Mouse (Mus musculus) embryonic facial prominence, embryonic 15.5 days (tissue): ENCODE data around the gene AC124108.1. TPM values are rescaled to one million over a fixed set of nuclear protein-coding genes. Genes with fewer than 3 reads are reported as not detected.

Experiments
- ATAC-seq: fragments of 200-750 bp; cut with Nextera tagmentation; 2 replicates; pipeline ENCODE4 v1.8.0; 2017; ENCODE audit warnings: low read depth, moderate TSS enrichment; ENCODE audit not compliant: insufficient number of reproducible peaks, low FRiP score, low TSS enrichment
- H3K27ac ChIP-seq: fragments of 300-500 bp; sonication (generic); replicated peaks from 2 replicates; pipeline ENCODE4 v1.5.1; 2015; ENCODE audit warnings: mild to moderate bottlenecking, inconsistent platforms
- H3K27me3 ChIP-seq: fragments of 300-500 bp; sonication (generic); 2 replicates; pipeline ENCODE4 v1.6.1; 2015; ENCODE audit warnings: inconsistent platforms
- H3K36me3 ChIP-seq: fragments of 300-500 bp; sonication (generic); 2 replicates; pipeline ENCODE4 v1.6.1; 2015; ENCODE audit warnings: mild to moderate bottlenecking, inconsistent platforms
- H3K4me1 ChIP-seq: fragments of 300-500 bp; sonication (generic); 2 replicates; pipeline ENCODE4 v1.6.1; 2015; ENCODE audit warnings: inconsistent platforms
- H3K4me2 ChIP-seq: fragments of 300-500 bp; sonication (generic); replicated peaks from 2 replicates; pipeline ENCODE4 v1.6.1; 2015; ENCODE audit warnings: mild to moderate bottlenecking, inconsistent platforms
- H3K4me3 ChIP-seq: fragments of 300-500 bp; sonication (generic); replicated peaks from 2 replicates; pipeline ENCODE4 v1.5.1; 2015; ENCODE audit warnings: mild to moderate bottlenecking, inconsistent platforms
- H3K9ac ChIP-seq: fragments of 300-500 bp; sonication (generic); 2 replicates; pipeline ENCODE4 v1.6.1; 2015; ENCODE audit warnings: inconsistent platforms
- H3K9me3 ChIP-seq: fragments of 300-500 bp; sonication (generic); replicated peaks from 2 replicates; pipeline ENCODE4 v1.6.1; 2016; ENCODE audit warnings: inconsistent platforms
- WGBS: fragments of 180-500 bp; shearing (Covaris S2); methylation state at CpG from one replicate; pipeline ENCODE4 v1.1.7; 2015; 5-methylcytosine and 5-hydroxymethylcytosine counted together
- polyA plus RNA-seq: library from polyadenylated mRNA; unstranded; fragments of >200 nt; fragmentation: Nextera tagmentation; extraction: Ambion mirVana; gene quantifications from 2 replicates; pipeline ENCODE4 v1.2.1, GENCODE M21; 2015

The AC124108.1 gene
- polyA plus RNA-seq, 1 experiment from 2014 or later, result 0.37 TPM

DNA sequence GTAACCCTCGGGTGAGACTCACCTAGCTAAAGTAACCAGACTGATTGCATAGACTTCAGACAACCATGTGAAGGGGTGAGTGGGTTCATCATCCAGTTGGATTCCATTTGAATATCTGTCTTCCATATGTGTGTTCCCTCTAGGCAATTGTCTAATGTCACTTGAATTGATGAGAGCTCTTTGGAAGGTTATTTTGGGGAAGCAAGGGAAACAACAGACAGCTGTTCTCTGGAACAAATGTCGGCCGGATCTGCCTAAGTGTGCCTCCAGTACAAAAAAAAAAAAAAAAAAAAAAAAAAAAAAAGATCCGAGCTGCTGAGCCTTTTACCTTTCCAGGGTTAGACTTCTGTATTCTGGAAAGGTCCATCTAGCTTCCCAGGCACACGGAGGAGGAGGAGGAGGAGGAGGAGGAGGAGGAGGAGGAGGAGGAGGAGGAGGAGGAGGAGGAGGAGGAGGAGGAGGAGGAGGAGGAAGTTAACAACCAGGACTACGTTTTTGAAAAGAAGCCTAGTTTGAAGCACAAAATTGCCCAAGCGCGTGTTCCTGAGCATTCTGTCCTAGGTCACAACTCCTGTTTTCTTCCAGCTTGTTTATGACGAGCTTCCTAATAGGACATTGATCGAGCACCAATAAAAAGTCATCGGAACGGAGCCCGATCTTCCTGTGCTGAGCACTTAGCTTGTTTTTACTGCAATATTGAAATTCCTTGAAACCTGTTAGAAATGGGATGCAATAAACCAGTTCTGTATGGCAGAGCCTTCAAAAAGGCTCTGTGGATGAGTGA, 35.2 kb downstream of the AC124108.1 start:
- WGBS, result 70% methylated on average over 11 of the region's 13 CpGs
- Histone ChIP-seq H3K4me2 (no peak overlapping the region), H3K9me3 (no peaks in the 10 kb centered on the region), H3K4me1 (no peaks in the 10 kb centered on the region), H3K36me3 (no peaks in the 10 kb centered on the region), H3K4me3 (no peak overlapping the region), H3K9ac (no peak overlapping the region), H3K27me3 (no peaks in the 10 kb centered on the region), H3K27ac (no peak overlapping the region)
- ATAC-seq, result no peak

GRCm38 (mm10) chr1:132229667-132230066, 38.4 kb downstream of the AC124108.1 start, which contains the start of gene Gm10188:
TSS of gene Gm10188 (minus strand) at chr1:132229767.
- no peak within 1 kb of the TSS for H3K9ac ChIP-seq
- H3K27ac ChIP-seq, result no peak within 1 kb of the TSS
- no peak within 1 kb of the TSS for H3K4me2 ChIP-seq
- H3K4me1 ChIP-seq, result no peaks in the 10 kb centered on the region
- no peaks in the 10 kb centered on the region; the same call in 1 of the 2 replicates for H3K27me3 ChIP-seq
- no peak for ATAC-seq
- WGBS, result 80% methylated on average over 3 of the region's 3 CpGs
- H3K36me3 ChIP-seq, result no peaks in the 10 kb centered on the region
- no peak within 1 kb of the TSS for H3K4me3 ChIP-seq
- no peaks in the 10 kb centered on the region for H3K9me3 ChIP-seq

- no peak overlapping the region for H3K9ac ChIP-seq
- no peaks in the 10 kb centered on the region for H3K9me3 ChIP-seq
- H3K27me3 ChIP-seq, result no peaks in the 10 kb centered on the region; the same call in 1 of the 2 replicates
- no peaks in the 10 kb centered on the region for H3K36me3 ChIP-seq
- no peak for ATAC-seq
- WGBS, result 39% methylated on average over 7 of the region's 7 CpGs
- H3K4me3 ChIP-seq, result no peak overlapping the region
- H3K27ac ChIP-seq, result no peak overlapping the region
- no peak overlapping the region for H3K4me2 ChIP-seq
- H3K4me1 ChIP-seq, result no peaks in the 10 kb centered on the region
Observed at GRCm38 (mm10) chr1:132231470-132232274, 40.4 kb downstream of the AC124108.1 start.

- H3K9ac ChIP-seq, result no peak overlapping the region
- no peaks in the 10 kb centered on the region for H3K9me3 ChIP-seq
- H3K4me2 ChIP-seq, result no peak overlapping the region
- 24% methylated on average over 12 of the region's 12 CpGs for WGBS
- no peak overlapping the region for H3K27ac ChIP-seq
- no peaks in the 10 kb centered on the region; the same call in 1 of the 2 replicates for H3K27me3 ChIP-seq
- no peaks in the 10 kb centered on the region for H3K4me1 ChIP-seq
- H3K4me3 ChIP-seq, result no peak overlapping the region
- no peaks in the 10 kb centered on the region for H3K36me3 ChIP-seq
- ATAC-seq, result no peak
Observed at GRCm38 (mm10) chr1:132233566-132233965, 42.3 kb downstream of the AC124108.1 start.

DNA sequence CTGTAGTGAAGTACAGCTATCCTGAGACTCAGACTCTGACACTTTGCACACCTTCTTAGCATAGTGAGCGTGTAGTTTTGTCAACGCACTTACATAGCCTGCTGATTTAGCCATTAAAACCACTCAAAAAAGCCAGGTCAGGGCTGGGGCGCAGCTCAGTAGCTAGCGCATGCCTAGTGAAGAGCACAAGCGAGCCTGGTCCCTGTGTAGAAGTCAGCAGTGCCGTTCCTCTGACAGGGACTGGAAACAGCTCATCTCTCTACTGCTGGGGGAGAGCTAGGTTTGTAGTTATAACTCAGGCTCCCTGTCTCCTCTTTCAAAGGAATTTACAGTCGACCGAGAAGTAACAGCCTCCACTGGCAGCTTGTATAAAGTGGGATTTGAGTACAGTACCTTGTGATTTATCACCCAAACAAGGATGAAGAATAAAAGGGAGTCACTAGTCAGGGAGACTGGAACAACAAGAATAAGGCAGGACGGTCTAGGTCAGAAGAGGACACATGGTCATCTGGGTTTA, 43.6 kb downstream of the AC124108.1 start:
- no peaks in the 10 kb centered on the region; the same call in 1 of the 2 replicates for H3K27me3 ChIP-seq
- no peak for ATAC-seq
- H3K9ac ChIP-seq, result no peak overlapping the region
- no peaks in the 10 kb centered on the region for H3K36me3 ChIP-seq
- 67% methylated on average over 9 of the region's 9 CpGs for WGBS
- H3K4me3 ChIP-seq, result no peak overlapping the region
- H3K9me3 ChIP-seq, result no peaks in the 10 kb centered on the region
- H3K4me1 ChIP-seq, result no peaks in the 10 kb centered on the region
- no peak overlapping the region for H3K4me2 ChIP-seq
- H3K27ac ChIP-seq, result no peak overlapping the region

GRCm38 (mm10) chr1:132237585-132238159, 46.4 kb downstream of the AC124108.1 start:
- 18% methylated on average over 6 of the region's 6 CpGs for WGBS
- no peaks in the 10 kb centered on the region for H3K9me3 ChIP-seq
- H3K36me3 ChIP-seq, result no peaks in the 10 kb centered on the region
- no peak overlapping the region for H3K4me2 ChIP-seq
- no peak for ATAC-seq
- no peak overlapping the region for H3K9ac ChIP-seq
- no peaks in the 10 kb centered on the region; the same call in 1 of the 2 replicates for H3K27me3 ChIP-seq
- H3K27ac ChIP-seq, result no peak overlapping the region
- no peaks in the 10 kb centered on the region for H3K4me1 ChIP-seq
- no peak overlapping the region for H3K4me3 ChIP-seq

- H3K27ac ChIP-seq, result no peak overlapping the region
Observed at GRCm38 (mm10) chr1:132245010-132245409, 53.8 kb downstream of the AC124108.1 start.

DNA sequence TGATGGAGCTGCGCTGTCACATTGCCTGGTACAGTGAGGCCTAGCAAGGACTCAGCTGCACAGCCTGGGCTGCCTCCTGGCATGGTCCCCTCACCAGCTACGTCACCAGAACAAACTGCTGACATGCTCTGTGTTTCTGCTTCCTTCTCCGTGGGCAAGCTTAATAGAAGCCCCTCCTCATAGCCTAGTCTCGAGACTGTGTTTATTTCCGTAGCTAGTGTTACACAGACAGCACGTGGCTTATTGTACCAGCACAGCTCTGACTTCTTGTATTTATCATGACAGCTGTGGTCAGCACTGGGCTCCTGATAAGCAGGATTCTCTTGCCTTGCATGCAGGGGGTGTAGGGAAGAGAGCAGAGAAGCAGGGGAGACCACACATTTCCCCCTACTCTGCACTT, 54.9 kb downstream of the AC124108.1 start:
- Histone ChIP-seq H3K27me3 (no peaks in the 10 kb centered on the region), H3K9me3 (no peaks in the 10 kb centered on the region), H3K4me2 (no peak overlapping the region), H3K4me1 (no peaks in the 10 kb centered on the region), H3K36me3 (no peaks in the 10 kb centered on the region), H3K4me3 (no peak overlapping the region), H3K27ac (no peak overlapping the region), H3K9ac (no peak overlapping the region)
- no peak for ATAC-seq
- WGBS, result 45% methylated on average over 6 of the region's 6 CpGs

More at GRCm38 (mm10) chr1:132245010-132245409, 53.8 kb downstream of the AC124108.1 start:
- Histone ChIP-seq H3K36me3 (no peaks in the 10 kb centered on the region), H3K27me3 (no peaks in the 10 kb centered on the region), H3K9me3 (no peaks in the 10 kb centered on the region), H3K4me2 (no peak overlapping the region), H3K9ac (no peak overlapping the region), H3K4me3 (no peak overlapping the region), H3K4me1 (no peaks in the 10 kb centered on the region)
- ATAC-seq, result no peak
- 74% methylated on average over 5 of the region's 5 CpGs for WGBS

DNA sequence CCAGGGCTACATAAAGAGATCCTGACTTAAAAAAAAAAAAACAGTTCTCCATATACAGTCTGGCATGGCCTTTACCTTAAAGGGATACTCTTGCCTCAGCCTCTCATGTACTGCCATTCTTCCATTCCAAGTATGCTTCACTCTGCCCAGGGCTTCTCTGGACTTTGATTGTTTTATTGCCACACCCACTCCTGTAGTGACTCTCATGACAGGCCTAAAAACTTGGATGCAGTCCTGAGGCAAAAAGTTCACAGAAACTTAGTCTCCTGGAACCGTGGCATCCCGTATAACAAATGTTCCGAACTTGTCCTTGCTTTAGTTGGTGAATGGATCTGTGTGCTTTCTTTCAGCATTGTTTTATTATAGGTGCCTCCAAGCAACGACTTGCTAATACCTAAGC, 55.4 kb downstream of the AC124108.1 start:
- WGBS, result 87% methylated on average over 4 of the region's 4 CpGs

DNA sequence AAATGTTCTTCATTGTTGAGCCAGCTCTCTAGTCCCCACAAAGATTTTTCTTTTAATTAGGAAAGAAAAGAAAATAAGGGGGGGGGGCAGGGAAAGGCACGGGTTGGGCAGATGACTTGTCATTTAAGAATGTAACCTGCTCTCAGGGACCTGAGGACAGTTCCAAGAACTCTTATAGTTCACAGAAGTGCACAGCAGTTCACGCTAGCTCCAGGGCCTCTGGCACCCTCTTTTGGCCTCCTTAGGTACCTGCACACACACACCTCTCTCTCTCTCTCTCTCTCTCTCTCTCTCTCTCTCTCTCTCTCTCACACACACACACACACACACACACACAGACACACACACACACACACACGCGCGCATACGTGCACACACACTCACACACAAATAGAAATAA, 63.2 kb downstream of the AC124108.1 start:
- Histone ChIP-seq H3K4me1 (no peaks in the 10 kb centered on the region), H3K4me2 (no peak overlapping the region), H3K36me3 (no peaks in the 10 kb centered on the region), H3K9ac (no peak overlapping the region), H3K27ac (no peak overlapping the region), H3K27me3 (no peaks in the 10 kb centered on the region), H3K9me3 (no peaks in the 10 kb centered on the region), H3K4me3 (no peak overlapping the region)
- no peak for ATAC-seq
- WGBS, result 85% methylated on average over 6 of the region's 6 CpGs

More for the DNA sequence above, 55.4 kb downstream of the AC124108.1 start:
- ATAC-seq, result no peak
- no peaks in the 10 kb centered on the region for H3K27me3 ChIP-seq
- no peaks in the 10 kb centered on the region for H3K4me1 ChIP-seq
- no peak overlapping the region for H3K4me2 ChIP-seq
- H3K9ac ChIP-seq, result no peak overlapping the region
- H3K4me3 ChIP-seq, result no peak overlapping the region
- no peak overlapping the region for H3K27ac ChIP-seq
- no peaks in the 10 kb centered on the region for H3K36me3 ChIP-seq
- no peaks in the 10 kb centered on the region for H3K9me3 ChIP-seq
